Mouse (Mus musculus) frontal cortex, adult 2 months (tissue): ENCODE data around the gene Tnfaip1. TPM values are rescaled to one million over a fixed set of nuclear protein-coding genes. Genes with fewer than 3 reads are reported as not detected.
A peak's percentile ranks its signal among the peaks of the same experiment; 100 is the strongest.

Experiments used
- DNase-seq, 2 experiments: peaks; one replicate each; pipeline ENCODE4 v3.0.0; 2022; ENCODE audit warnings: low spot score in 1 of 2; ENCODE audit errors: extremely low spot score in 1 of 2
- polyA plus RNA-seq: library from polyadenylated mRNA; depleted of rRNA; stranded (reverse); fragments of >200 nt; gene quantifications from 2 replicates; pipeline ENCODE4 v1.2.3, GENCODE M21; 2012; rRNA removed

Tnfaip1 gene
- polyA plus RNA-seq, 1 experiment: 36.1 TPM

DNA sequence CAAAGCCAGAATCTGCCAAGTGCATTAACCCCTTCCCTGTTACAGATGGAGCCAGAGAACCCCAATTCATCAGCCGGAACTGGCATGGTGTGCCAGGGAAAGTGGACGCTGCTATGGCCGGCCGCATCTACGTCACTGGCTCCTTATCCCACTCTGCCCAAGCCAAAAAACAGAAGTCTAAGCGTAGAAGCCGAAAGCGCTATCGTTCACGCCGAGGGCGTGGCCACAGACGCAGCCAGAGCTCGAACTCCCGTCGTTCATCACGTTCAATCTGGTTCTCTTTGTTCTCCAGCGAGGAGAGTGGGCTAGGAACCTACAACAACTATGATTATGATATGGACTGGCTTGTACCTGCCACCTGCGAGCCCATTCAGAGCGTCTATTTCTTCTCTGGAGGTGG, 34.6 kb downstream of the Tnfaip1 start:
- no peak for DNase-seq

DNA sequence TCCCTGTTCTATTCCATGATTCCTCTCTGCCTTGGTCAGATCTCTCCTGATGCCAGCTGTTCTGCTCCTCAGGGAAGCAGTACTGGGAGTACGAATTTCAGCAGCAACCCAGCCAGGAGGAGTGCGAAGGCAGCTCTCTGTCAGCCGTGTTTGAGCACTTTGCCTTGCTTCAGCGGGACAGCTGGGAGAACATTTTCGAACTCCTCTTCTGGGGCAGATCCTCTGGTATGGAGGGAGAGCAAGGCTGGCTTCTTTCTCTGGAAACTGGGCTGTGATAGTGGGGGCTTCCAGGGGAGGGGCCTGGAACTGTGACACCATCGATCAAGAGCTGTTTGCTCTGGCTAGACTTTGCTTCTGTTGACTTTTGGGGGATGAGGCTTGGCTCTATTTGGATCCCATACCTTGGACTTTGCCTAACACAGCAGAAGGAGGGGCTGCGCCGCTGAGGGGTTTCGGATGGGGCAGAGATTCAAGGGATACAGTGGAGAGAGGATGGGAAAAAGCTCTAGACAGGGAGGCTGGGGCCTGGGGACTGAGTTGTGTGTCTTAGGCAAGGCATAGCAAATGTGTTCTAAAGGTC, 35.4 kb downstream of the Tnfaip1 start:
- DNase-seq: no peak

DNA sequence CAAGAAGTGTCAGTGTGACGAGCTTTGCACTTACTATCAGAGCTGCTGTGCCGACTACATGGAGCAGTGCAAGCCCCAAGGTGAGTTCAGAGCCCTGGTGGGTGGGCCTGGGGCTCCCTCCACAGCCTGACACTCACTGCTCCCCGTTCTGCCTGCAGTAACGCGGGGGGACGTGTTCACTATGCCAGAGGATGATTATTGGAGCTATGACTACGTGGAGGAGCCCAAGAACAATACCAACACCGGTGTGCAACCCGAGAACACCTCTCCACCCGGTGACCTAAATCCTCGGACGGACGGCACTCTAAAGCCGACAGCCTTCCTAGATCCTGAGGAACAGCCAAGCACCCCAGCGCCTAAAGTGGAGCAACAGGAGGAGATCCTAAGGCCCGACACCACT, 36.6 kb downstream of the Tnfaip1 start:
- no peak for DNase-seq

DNA sequence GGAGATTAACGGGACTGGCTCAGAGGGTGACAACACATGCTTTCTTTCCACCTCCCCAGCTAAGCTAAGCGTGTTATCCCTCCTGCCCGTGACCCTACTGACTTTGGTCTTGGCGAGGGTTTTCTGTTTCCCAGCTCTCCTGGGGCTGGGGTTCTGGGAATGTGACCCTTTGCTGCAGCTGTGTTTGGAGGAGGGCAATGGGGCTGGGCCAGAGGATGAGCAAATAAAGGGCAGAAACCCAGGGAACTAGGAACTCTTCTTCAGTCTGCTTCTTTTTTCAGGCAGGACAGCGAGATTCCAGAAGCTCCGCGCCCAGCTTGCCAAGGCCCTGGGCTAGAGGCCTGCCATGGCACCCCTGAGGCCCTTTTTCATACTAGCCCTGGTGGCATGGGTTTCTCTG, 37.1 kb downstream of the Tnfaip1 start, which contains the start of gene Vtn:
TSS of gene Vtn (plus strand) at position 88 of the 400 bp plus-strand sequence.
- DNase-seq: no peak

DNA sequence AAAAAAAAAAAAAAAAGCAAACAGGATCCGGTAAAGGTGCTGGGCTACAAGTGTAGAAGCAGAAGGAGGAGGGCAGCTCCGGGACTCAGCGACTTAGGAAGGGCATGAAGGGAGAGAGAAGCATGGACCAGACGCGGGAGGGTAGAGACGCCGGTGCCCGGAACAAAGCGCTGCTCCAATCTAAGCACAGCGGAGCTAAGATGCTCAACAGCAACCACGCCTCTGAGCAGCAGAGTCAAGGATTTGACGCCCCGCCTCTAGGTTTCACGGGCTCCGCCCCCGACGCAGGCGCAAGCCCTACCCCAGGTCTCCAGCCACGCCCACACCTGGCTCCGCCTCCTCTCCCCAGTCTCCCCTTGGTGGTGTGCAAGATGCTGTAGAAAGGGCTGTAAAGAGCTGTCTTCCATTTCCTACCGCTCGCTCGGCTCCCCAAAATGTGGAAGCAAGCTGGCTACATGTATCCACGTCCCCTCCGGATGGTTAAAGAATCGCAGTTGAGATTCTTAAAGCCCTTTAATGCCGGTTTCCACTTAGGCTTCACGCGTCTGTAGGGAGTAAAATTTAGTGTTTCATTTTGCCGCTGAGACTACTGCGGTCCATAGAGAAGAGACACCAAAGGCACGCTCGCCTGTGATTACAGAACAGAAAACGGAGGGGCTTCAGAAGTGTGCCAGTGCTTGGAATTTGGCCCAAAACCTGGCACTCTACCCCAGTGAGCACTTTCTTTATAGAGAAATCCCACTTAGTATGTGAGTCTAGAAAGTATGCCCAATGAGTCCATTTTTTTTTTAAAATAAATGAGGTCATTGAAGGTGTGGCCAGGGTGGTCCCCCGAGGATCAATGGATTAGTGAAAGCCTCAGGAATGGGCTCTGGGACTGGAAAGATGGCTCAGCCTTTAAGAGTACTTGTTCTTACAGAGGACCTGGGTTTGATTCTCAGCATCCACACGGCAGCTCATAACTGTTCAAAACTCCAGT, 38.3 kb downstream of the Tnfaip1 start, which contains the start of gene Sarm1:
TSS of gene Sarm1 (minus strand) at position 211 of the 979 bp plus-strand sequence.
- DNase-seq: peak; percentile 93 to 97

DNA sequence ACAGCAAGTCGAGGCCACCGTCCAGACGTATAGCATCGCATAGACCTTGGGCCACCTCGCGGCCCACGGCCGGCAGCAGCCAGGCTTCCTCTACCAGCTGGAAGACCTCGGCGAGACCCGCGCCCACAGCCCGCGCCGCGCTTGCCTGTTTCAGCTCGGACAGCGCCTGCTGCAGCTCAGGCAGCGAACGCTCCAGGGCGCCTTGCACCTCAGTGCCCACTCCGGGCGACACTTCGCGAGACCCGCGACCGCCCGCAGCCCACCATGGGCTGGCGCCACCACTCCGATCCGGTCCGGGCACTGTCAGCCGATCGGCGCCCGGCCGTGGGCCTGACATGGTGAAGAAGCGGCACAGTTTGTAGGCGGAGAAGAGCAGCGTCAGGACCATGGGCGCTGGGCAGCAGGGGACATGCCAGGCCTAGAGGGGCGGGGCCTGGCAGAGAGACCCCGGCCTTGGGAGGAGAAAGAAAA, 39.0 kb downstream of the Tnfaip1 start:
- DNase-seq: peak in 1 of 2 experiments; percentile 38

DNA sequence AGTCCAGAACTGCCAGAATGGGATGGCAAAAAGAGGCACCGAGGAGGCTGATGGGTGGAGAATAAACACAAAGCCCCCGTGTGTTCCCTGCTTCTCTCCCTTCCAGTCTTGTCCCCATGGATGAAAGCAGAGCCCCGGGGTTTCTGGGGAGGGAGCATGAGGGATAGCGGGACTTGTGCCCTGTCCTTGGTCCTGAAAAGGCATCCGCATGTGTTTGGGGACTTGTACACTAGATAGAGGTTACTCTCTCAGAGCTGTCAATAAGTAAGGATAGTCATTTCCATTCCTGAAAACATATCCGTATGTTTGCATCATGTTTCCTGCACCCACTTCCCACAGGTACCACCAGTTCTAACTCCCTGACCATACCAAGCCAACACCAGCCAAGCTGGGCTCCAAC, 40.2 kb downstream of the Tnfaip1 start:
- DNase-seq: no peak

DNA sequence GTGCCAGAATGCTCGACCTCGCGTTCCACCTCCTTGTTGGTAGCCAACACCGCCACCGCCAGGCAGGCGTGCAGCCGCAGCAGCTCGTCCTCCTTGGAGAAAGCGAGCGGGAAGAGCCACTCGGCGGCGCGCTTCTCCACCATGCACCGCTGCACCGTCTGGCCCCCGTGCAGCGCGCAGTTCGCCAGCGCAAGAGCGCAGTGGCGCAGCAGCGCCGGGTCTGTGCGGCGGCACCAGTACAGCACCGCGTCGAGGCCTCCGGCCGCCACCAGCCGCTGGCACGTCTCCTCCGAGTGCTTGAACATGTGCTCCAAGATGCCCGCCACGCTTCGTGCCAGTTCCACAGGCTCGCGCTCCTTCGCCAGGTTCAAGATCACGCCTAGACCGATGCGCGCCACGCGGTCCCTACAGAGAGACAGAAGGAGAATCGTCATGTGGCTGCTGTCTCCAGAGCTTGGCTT, 45.3 kb downstream of the Tnfaip1 start:
- DNase-seq: peak in 1 of 2 experiments; percentile 62

DNA sequence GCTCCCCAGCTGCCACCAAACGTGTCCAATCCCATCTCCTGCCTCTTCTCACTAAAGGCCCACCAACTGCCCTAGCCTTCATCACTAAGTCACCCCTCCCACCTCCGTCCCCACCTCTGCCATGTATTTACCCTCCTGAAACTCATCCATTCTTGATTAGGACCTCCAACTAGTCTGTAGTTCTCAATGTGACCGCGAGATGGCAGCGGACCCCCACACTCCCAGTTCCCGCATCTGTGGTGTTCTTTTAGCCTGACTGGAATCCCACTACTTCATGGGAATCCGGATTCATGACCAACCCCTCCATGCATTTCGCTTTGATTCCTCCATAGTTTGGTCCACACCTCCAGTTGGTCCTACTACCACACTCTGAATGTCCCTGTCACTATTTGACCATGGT, 48.0 kb downstream of the Tnfaip1 start:
- DNase-seq: peak in 1 of 2 experiments; percentile 86

DNA sequence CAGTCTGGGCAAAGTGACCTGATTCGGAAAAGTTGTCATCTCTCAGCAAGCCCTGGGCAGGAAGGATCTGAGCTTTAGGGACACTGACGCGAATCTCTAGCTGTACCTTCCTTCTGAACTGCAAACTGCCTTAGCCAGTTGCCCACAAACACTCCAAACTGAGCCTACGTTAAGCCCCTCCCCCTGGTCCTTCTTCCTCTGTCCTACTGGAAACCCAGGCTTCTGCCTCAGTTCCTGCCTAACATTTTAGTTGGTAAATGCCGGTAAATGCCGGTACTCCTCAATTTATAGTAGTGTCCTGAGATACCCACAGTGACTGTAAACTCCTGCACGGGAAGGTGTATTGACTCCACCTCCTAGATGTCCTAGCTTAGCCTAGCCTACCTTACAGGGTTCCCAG, 52.5 kb downstream of the Tnfaip1 start:
- no peak for DNase-seq

DNA sequence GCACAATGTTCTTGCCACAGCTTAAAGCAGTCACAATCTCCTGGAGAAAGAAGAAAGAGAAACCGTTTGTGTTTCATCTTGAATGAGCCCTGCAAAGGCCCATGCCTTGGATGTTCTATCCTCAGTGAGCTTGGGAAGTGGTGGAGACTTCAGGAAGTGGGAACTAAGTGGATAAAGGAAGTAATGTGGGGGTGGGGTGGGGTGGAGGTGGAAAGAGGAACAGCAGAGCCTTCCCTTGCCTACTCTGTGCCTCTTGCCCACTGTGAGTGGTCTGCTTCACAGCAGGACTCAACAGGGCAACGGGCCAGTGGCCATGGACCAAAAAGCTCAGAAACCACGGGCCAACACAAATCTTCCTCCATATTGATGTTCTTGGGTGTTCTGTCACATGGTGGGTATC, 60.8 kb downstream of the Tnfaip1 start:
- DNase-seq: no peak

Other genes starting within 250 kb of the Tnfaip1 start
- gene BC030499, start 245.5 kb downstream of the Tnfaip1 start, polyA plus RNA-seq: 15.2 and 18.6 TPM in 2 replicates
- gene Spag5, start 234.8 kb downstream of the Tnfaip1 start, polyA plus RNA-seq: 14.7 and 16.8 TPM in 2 replicates
- 1,301 and 1,427 TPM in 2 replicates for gene Aldoc, start 213.4 kb downstream of the Tnfaip1 start, polyA plus RNA-seq
- 60.4 and 65.7 TPM in 2 replicates for gene Pigs, start 207.9 kb downstream of the Tnfaip1 start, polyA plus RNA-seq
- 69.3 and 73.8 TPM in 2 replicates for gene Unc119, start 192.8 kb downstream of the Tnfaip1 start, polyA plus RNA-seq
- gene Foxn1, start 149.8 kb downstream of the Tnfaip1 start, polyA plus RNA-seq: not detected in 2 replicates
- gene Slc13a2, start 114.1 kb downstream of the Tnfaip1 start, polyA plus RNA-seq: not detected in 2 replicates
- 14.1 and 14.4 TPM in 2 replicates for gene Slc46a1, start 70.6 kb downstream of the Tnfaip1 start, polyA plus RNA-seq
- gene Sarm1, start 38.6 kb downstream of the Tnfaip1 start, polyA plus RNA-seq: 28.6 and 29.2 TPM in 2 replicates
- gene Vtn, start 37.2 kb downstream of the Tnfaip1 start, polyA plus RNA-seq: 181 and 199 TPM in 2 replicates
- 3.0 and 3.6 TPM in 2 replicates for gene Sebox, start 32.9 kb downstream of the Tnfaip1 start, polyA plus RNA-seq
- 51.4 and 56.6 TPM in 2 replicates for gene Tmem199, start 24.2 kb downstream of the Tnfaip1 start, polyA plus RNA-seq
- 107 and 115 TPM in 2 replicates for gene Poldip2, start 24.1 kb downstream of the Tnfaip1 start, polyA plus RNA-seq
- gene Ift20, start within 50 bp of the Tnfaip1 start, polyA plus RNA-seq: 103 and 105 TPM in 2 replicates
- gene Tmem97, start 14.4 kb upstream of the Tnfaip1 start, polyA plus RNA-seq: 14.1 and 18.7 TPM in 2 replicates
- 55.9 and 58.6 TPM in 2 replicates for gene Nlk, start 161.0 kb upstream of the Tnfaip1 start, polyA plus RNA-seq
- 28.8 and 34.8 TPM in 2 replicates for gene Ccnq, start 215.4 kb upstream of the Tnfaip1 start, polyA plus RNA-seq